Mouse (Mus musculus) adrenal gland, adult 8-10 months (tissue): ENCODE measurements around the gene Lair1. TPM values are rescaled to one million over a fixed set of nuclear protein-coding genes. Genes with fewer than 3 reads are reported as not detected.

Experiments
- DNase-seq: peaks from one replicate; pipeline ENCODE4 v3.0.0; 2022
- total RNA-seq, 4 experiments: library from RNA; stranded (reverse); gene quantifications; 2 replicates each; pipeline ENCODE4 v1.2.4; 2022

Lair1 gene
- total RNA-seq, 4 experiments from 2014 or later: 2.4 to 13.3 (median 4.8) TPM

- DNase-seq: no peak
Observed at GRCm38 (mm10) chr7:3962017-3962416, 101.0 kb downstream of the Lair1 start.

- DNase-seq: no peak
Observed at GRCm38 (mm10) chr7:3957387-3957786, 105.6 kb downstream of the Lair1 start.

Other genes starting within 250 kb of the Lair1 start
- gene Gm15448, start 237.5 kb downstream of the Lair1 start, total RNA-seq: 1 to 10 TPM in 1 of 4 experiments, under 1 TPM in 3; 0.49 to 1.5 (median 0.60) TPM
- gene Pira2, start 218.2 kb downstream of the Lair1 start, total RNA-seq: under 1 TPM; 0.41 to 0.94 (median 0.54) TPM
- under 1 TPM in 2 of 4 experiments, not detected in 2; 0.26 to 0.35 TPM for gene Gm14548, start 165.1 kb downstream of the Lair1 start, total RNA-seq
- under 1 TPM; 0.29 to 0.89 (median 0.78) TPM for gene Lilra6, start 147.7 kb downstream of the Lair1 start, total RNA-seq
- 1 to 10 TPM in 3 of 4 experiments, under 1 TPM in 1; 0.80 to 2.0 (median 1.6) TPM for gene Ttyh1, start 56.2 kb upstream of the Lair1 start, total RNA-seq
- gene Leng8, start 73.8 kb upstream of the Lair1 start, total RNA-seq: 100 to 1,000 TPM in 3 of 4 experiments, 10 to 100 TPM in 1; 83.9 to 238 (median 155) TPM
- 10 to 100 TPM in 3 of 4 experiments, 1 to 10 TPM in 1; 9.7 to 13.0 (median 11.5) TPM for gene Leng9, start 87.2 kb upstream of the Lair1 start, total RNA-seq
- 10 to 100 TPM; 26.9 to 41.0 (median 37.1) TPM for gene Cdc42ep5, start 101.7 kb upstream of the Lair1 start, total RNA-seq
- gene Lilra5, start 174.6 kb upstream of the Lair1 start, total RNA-seq: 1 to 10 TPM; 2.9 to 6.9 (median 4.2) TPM